Mouse (Mus musculus): Measurements from ENCODE around the gene Fam20a. TPM values are rescaled to one million over a fixed set of nuclear protein-coding genes. Genes with fewer than 3 reads are reported as not detected.

Fam20a gene
- polyA plus RNA-seq, 1 experiment from 2014 or later: 3.0 TPM

GRCm38 (mm10) chr11:109699784-109700183 lies 22.3 kb downstream of the Fam20a start:
- Histone ChIP-seq H3K9ac (ENCODE audit: low read depth, low read length) (no peak overlapping the region), H3K36me3 (ENCODE audit: control insufficient read depth, insufficient read depth, low read length) (no peaks in the 10 kb centered on the region), H3K27ac (ENCODE audit: low read depth, low read length) (no peak overlapping the region), H3K4me3 (ENCODE audit: low read depth, low read length) (no peak overlapping the region), H3K4me1 (replicated peaks; ENCODE audit: control insufficient read depth, insufficient read depth, low read length) (0 out of 2 replicates have a peak, but pooled peaks cover 3% of the 10 kb centered on the region), H3K4me2 (replicated peaks; ENCODE audit: low read depth, low read length) (no peak overlapping the region), H3K9me3 (ENCODE audit: control insufficient read depth, low read length) (no peaks in the 10 kb centered on the region), H3K27me3 (ENCODE audit: control insufficient read depth, insufficient read depth, low read length) (no peaks in the 10 kb centered on the region)
- DNase-seq (ENCODE audit: low spot score) (no peak), ATAC-seq (ENCODE audit: low FRiP score) (no peak)
- WGBS: 61% methylated on average over 2 of the region's 2 CpGs

- H3K9ac ChIP-seq (ENCODE audit: low read depth, low read length): no peak overlapping the region
- no peaks in the 10 kb centered on the region for H3K27me3 ChIP-seq (ENCODE audit: control insufficient read depth, insufficient read depth, low read length)
- no peak overlapping the region for H3K4me2 ChIP-seq (replicated peaks; ENCODE audit: low read depth, low read length)
- H3K36me3 ChIP-seq (ENCODE audit: control insufficient read depth, insufficient read depth, low read length): no peaks in the 10 kb centered on the region
- DNase-seq (ENCODE audit: low spot score) (no peak), ATAC-seq (ENCODE audit: low FRiP score) (no peak)
- H3K27ac ChIP-seq (ENCODE audit: low read depth, low read length): no peak overlapping the region
- 89% methylated on average over 10 of the region's 10 CpGs for WGBS
- no peaks in the 10 kb centered on the region for H3K9me3 ChIP-seq (ENCODE audit: control insufficient read depth, low read length)
- no peak overlapping the region for H3K4me3 ChIP-seq (ENCODE audit: low read depth, low read length)
- H3K4me1 ChIP-seq (replicated peaks; ENCODE audit: control insufficient read depth, insufficient read depth, low read length): 0 out of 2 replicates have a peak, but pooled peaks cover 3% of the 10 kb centered on the region
Measured at GRCm38 (mm10) chr11:109698740-109699139, 23.3 kb downstream of the Fam20a start.

DNA sequence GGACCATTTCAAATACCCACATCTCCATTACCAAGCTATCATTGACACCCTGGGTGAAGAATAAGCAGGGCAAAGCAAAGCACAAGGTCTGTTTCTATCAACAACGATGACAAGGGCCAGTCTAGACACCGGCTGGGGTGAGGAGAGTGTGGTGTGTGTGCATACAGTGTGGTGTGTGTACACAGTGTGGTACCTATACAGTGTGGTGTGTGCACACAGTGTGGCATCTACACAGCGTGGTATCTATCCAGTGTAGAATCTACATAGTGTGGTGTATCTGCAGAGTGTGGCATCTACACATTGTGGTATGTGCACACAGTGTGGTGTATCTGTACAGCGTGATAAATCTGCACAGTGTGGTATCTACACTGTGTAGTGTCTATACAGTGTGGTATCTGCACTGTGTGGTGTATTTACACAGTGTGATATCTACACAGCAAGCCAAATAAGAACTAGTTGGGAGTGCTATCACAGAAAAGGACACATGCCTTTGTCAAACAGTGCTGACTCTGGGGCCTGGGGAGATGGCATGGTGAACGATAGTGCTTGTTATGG lies 24.9 kb downstream of the Fam20a start:
- H3K4me1 ChIP-seq (replicated peaks; ENCODE audit: control insufficient read depth, insufficient read depth, low read length): no peaks in the 10 kb centered on the region
- no peak for ATAC-seq (ENCODE audit: low FRiP score)

DNA sequence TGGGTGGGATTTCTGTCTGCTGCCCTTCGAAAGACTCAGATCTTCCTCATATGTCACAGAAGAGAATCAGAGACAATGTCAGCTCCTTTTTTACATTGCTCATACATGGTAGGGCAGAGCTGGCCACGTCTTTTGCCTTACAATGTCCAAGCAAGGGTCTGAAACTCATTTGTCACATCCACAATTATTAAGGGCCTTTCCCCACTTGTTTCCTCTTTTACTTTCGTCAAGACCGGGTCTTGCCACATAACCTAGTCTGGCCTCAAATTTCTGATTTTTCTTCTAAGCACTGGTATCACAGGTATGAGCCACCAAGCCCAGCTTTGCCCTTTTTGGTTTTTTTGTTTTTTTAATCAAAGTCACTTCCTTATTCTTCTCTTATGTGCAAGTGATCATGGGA lies 25.6 kb downstream of the Fam20a start:
- no peaks in the 10 kb centered on the region for H3K9me3 ChIP-seq (ENCODE audit: control insufficient read depth, low read length)
- 92% methylated on average over 4 of the region's 4 CpGs for WGBS

More for the DNA sequence above, 24.9 kb downstream of the Fam20a start:
- Histone ChIP-seq H3K27me3 (ENCODE audit: control insufficient read depth, insufficient read depth, low read length) (no peaks in the 10 kb centered on the region), H3K4me3 (ENCODE audit: low read depth, low read length) (no peak overlapping the region), H3K9ac (ENCODE audit: low read depth, low read length) (no peak overlapping the region), H3K36me3 (ENCODE audit: control insufficient read depth, insufficient read depth, low read length) (no peaks in the 10 kb centered on the region), H3K9me3 (ENCODE audit: control insufficient read depth, low read length) (no peaks in the 10 kb centered on the region), H3K4me2 (replicated peaks; ENCODE audit: low read depth, low read length) (no peak overlapping the region), H3K27ac (ENCODE audit: low read depth, low read length) (no peak overlapping the region)
- DNase-seq (ENCODE audit: low spot score): no peak
- WGBS: 91% methylated on average over 5 of the region's 5 CpGs

GRCm38 (mm10) chr11:109692737-109693136 lies 29.3 kb downstream of the Fam20a start:
- Histone ChIP-seq H3K4me1 (replicated peaks; ENCODE audit: control insufficient read depth, insufficient read depth, low read length) (no peaks in the 10 kb centered on the region), H3K4me3 (ENCODE audit: low read depth, low read length) (no peak overlapping the region), H3K9ac (ENCODE audit: low read depth, low read length) (no peak overlapping the region), H3K36me3 (ENCODE audit: control insufficient read depth, insufficient read depth, low read length) (no peaks in the 10 kb centered on the region), H3K27me3 (ENCODE audit: control insufficient read depth, insufficient read depth, low read length) (no peaks in the 10 kb centered on the region), H3K27ac (ENCODE audit: low read depth, low read length) (no peak overlapping the region), H3K4me2 (replicated peaks; ENCODE audit: low read depth, low read length) (no peak overlapping the region), H3K9me3 (ENCODE audit: control insufficient read depth, low read length) (no peaks in the 10 kb centered on the region)
- WGBS: 40% methylated on average over 3 of the region's 3 CpGs
- DNase-seq (ENCODE audit: low spot score) (no peak), ATAC-seq (ENCODE audit: low FRiP score) (no peak)

More for the DNA sequence above, 25.6 kb downstream of the Fam20a start:
- H3K36me3 ChIP-seq (ENCODE audit: control insufficient read depth, insufficient read depth, low read length): no peaks in the 10 kb centered on the region
- no peaks in the 10 kb centered on the region for H3K4me1 ChIP-seq (replicated peaks; ENCODE audit: control insufficient read depth, insufficient read depth, low read length)
- no peak overlapping the region for H3K4me2 ChIP-seq (replicated peaks; ENCODE audit: low read depth, low read length)
- H3K9ac ChIP-seq (ENCODE audit: low read depth, low read length): no peak overlapping the region
- no peak for ATAC-seq (ENCODE audit: low FRiP score)
- H3K27ac ChIP-seq (ENCODE audit: low read depth, low read length): no peak overlapping the region
- H3K27me3 ChIP-seq (ENCODE audit: control insufficient read depth, insufficient read depth, low read length): no peaks in the 10 kb centered on the region
- no peak overlapping the region for H3K4me3 ChIP-seq (ENCODE audit: low read depth, low read length)
- DNase-seq (ENCODE audit: low spot score): no peak

DNA sequence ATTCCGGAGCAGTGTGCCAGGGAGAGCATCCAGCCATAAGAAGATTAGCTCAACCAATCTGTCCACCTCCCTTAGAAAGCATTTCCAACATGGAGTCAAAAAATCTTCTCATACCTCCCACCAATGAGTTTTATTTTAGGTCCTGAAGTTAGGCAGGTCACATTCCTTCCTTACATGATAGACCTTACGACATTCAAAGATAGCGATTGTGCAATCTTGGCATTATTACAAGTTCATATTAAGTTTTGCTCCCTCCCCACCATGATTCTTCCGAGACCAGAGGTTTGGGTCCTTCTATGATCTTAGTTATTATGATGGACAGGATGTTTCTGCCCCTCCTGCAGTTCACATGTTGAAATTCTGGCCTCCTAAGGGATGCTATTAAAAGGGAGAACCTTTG lies 32.5 kb downstream of the Fam20a start:
- H3K9ac ChIP-seq (ENCODE audit: low read depth, low read length): no peak overlapping the region
- no peaks in the 10 kb centered on the region for H3K27me3 ChIP-seq (ENCODE audit: control insufficient read depth, insufficient read depth, low read length)
- no peaks in the 10 kb centered on the region for H3K9me3 ChIP-seq (ENCODE audit: control insufficient read depth, low read length)
- H3K36me3 ChIP-seq (ENCODE audit: control insufficient read depth, insufficient read depth, low read length): no peaks in the 10 kb centered on the region
- ATAC-seq (ENCODE audit: low FRiP score) (no peak), DNase-seq (ENCODE audit: low spot score) (no peak)
- H3K4me3 ChIP-seq (ENCODE audit: low read depth, low read length): no peak overlapping the region
- WGBS: 88% methylated on average over 4 of the region's 4 CpGs
- H3K4me2 ChIP-seq (replicated peaks; ENCODE audit: low read depth, low read length): no peak overlapping the region
- H3K4me1 ChIP-seq (replicated peaks; ENCODE audit: control insufficient read depth, insufficient read depth, low read length): no peaks in the 10 kb centered on the region
- H3K27ac ChIP-seq (ENCODE audit: low read depth, low read length): no peak overlapping the region

GRCm38 (mm10) chr11:109682221-109682620 lies 39.9 kb downstream of the Fam20a start:
- H3K27me3 ChIP-seq (ENCODE audit: control insufficient read depth, insufficient read depth, low read length): no peaks in the 10 kb centered on the region
- H3K4me2 ChIP-seq (replicated peaks; ENCODE audit: low read depth, low read length): no peak overlapping the region
- no peaks in the 10 kb centered on the region for H3K36me3 ChIP-seq (ENCODE audit: control insufficient read depth, insufficient read depth, low read length)
- H3K4me3 ChIP-seq (ENCODE audit: low read depth, low read length): no peak overlapping the region
- ATAC-seq (ENCODE audit: low FRiP score) (no peak), DNase-seq (ENCODE audit: low spot score) (no peak)
- H3K4me1 ChIP-seq (replicated peaks; ENCODE audit: control insufficient read depth, insufficient read depth, low read length): no peaks in the 10 kb centered on the region
- whole genome bisulfite sequencing: 92% methylated on average over 6 of the region's 6 CpGs
- H3K27ac ChIP-seq (ENCODE audit: low read depth, low read length): no peak overlapping the region
- no peaks in the 10 kb centered on the region for H3K9me3 ChIP-seq (ENCODE audit: control insufficient read depth, low read length)
- no peak overlapping the region for H3K9ac ChIP-seq (ENCODE audit: low read depth, low read length)

DNA sequence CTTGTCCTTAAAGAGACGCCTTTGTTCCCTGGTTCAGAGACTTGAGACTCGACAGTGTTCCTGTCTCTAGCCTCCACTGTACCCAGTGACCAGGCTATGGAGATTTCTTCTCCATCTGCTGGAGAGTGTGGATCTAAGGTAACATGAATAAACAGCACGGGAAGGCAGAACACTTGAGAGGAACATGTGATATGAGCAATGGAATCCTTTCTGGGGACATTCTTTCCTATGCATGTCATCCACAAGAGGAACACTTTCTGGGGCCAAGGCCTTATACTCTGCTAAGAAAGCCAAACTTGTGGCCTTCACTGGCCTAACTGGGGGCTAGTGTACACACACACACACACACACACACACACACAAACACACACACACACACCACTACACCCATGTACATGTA lies 40.5 kb downstream of the Fam20a start:
- H3K4me2 ChIP-seq (replicated peaks; ENCODE audit: low read depth, low read length): no peak overlapping the region
- H3K4me1 ChIP-seq (replicated peaks; ENCODE audit: control insufficient read depth, insufficient read depth, low read length): no peaks in the 10 kb centered on the region
- no peaks in the 10 kb centered on the region for H3K27me3 ChIP-seq (ENCODE audit: control insufficient read depth, insufficient read depth, low read length)
- ATAC-seq (ENCODE audit: low FRiP score) (no peak), DNase-seq (ENCODE audit: low spot score) (no peak)
- 93% methylated on average over 3 of the region's 3 CpGs for WGBS
- H3K9ac ChIP-seq (ENCODE audit: low read depth, low read length): no peak overlapping the region
- H3K27ac ChIP-seq (ENCODE audit: low read depth, low read length): no peak overlapping the region
- no peak overlapping the region for H3K4me3 ChIP-seq (ENCODE audit: low read depth, low read length)
- no peaks in the 10 kb centered on the region for H3K36me3 ChIP-seq (ENCODE audit: control insufficient read depth, insufficient read depth, low read length)
- H3K9me3 ChIP-seq (ENCODE audit: control insufficient read depth, low read length): no peaks in the 10 kb centered on the region

DNA sequence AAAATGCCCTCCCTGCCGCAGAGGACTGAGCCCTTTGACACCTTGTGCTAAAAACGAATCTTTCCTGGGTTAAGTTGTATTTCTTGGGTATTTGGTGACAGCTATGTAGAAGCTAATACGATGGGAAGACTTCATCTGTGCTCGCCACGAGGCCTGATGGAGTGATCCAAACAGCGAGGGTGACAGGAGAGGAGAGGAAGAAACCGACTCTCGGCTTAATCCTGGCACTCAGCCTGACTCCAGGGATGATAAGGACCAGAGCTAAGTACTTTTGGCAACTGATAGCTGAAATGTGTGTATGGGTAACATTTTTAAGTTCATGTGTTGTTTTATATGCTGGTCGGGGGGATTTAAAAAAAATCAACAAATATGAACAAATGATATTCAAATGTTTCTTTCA lies 41.1 kb downstream of the Fam20a start:
- no peaks in the 10 kb centered on the region for H3K27me3 ChIP-seq (ENCODE audit: control insufficient read depth, insufficient read depth, low read length)
- H3K27ac ChIP-seq (ENCODE audit: low read depth, low read length): no peak overlapping the region
- H3K36me3 ChIP-seq (ENCODE audit: control insufficient read depth, insufficient read depth, low read length): no peaks in the 10 kb centered on the region
- DNase-seq (ENCODE audit: low spot score): no peak
- no peak overlapping the region for H3K4me3 ChIP-seq (ENCODE audit: low read depth, low read length)
- no peak overlapping the region for H3K4me2 ChIP-seq (replicated peaks; ENCODE audit: low read depth, low read length)
- WGBS: 81% methylated on average over 9 of the region's 9 CpGs
- H3K9me3 ChIP-seq (ENCODE audit: control insufficient read depth, low read length): no peaks in the 10 kb centered on the region
- H3K9ac ChIP-seq (ENCODE audit: low read depth, low read length): no peak overlapping the region
- no peak for ATAC-seq (ENCODE audit: low FRiP score)
- no peaks in the 10 kb centered on the region for H3K4me1 ChIP-seq (replicated peaks; ENCODE audit: control insufficient read depth, insufficient read depth, low read length)
